Mouse (Mus musculus): ENCODE measurements around the gene Vps45. TPM values are rescaled to one million over a fixed set of nuclear protein-coding genes. Genes with fewer than 3 reads are reported as not detected.

Vps45 gene
- 10 to 100 TPM; 13.5 to 17.9 TPM for total RNA-seq (2023)

GRCm38 (mm10) chr3:96058231-96058896 lies at the start of gene Vps45:
Vps45 (minus strand) TSS chr3:96058466.

DNA sequence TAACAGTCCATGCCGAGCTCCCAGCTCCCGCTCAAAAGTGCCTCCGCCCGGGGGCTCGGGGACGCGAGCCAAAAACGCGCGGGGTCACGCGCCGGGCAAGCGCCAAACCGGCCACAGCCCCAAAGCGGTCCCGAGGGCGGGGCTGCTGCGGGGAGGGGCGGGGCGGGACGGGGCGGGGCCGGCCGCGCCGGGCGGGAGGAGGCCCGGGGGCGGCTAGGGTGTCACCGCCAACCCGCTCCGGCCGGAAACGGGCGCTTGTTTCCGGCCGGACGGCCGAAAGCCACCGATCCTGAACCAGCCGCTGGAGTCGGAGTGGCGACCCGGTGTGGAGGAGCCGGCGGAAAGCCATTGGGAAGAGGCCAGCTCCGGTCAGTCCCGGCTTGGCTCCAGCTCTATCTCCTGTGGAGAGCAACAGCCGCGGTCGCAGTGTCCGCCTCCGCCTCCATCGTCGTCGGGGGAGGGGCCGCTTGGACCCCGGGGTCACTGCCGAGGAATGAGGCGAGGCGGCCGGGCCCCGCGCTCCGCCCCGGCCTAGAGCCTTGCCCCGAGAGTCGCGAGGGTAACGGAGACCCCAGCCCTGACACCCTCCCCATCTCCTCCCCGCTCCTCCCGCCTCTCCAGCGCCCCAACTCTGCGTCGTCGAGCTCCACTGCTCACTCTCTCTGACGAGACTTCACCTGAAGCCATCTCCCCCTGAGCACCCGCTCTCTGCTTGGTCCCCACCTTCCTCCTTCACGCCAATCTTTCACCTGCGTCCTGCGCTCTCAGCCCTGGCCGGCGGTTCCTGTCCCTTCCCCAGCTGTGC lies 46.2 kb upstream of the Vps45 start, which contains the start of gene Otud7b:
Gene Otud7b, plus strand, starts transcription at position 267 of the 805 bp plus-strand sequence.

DNA sequence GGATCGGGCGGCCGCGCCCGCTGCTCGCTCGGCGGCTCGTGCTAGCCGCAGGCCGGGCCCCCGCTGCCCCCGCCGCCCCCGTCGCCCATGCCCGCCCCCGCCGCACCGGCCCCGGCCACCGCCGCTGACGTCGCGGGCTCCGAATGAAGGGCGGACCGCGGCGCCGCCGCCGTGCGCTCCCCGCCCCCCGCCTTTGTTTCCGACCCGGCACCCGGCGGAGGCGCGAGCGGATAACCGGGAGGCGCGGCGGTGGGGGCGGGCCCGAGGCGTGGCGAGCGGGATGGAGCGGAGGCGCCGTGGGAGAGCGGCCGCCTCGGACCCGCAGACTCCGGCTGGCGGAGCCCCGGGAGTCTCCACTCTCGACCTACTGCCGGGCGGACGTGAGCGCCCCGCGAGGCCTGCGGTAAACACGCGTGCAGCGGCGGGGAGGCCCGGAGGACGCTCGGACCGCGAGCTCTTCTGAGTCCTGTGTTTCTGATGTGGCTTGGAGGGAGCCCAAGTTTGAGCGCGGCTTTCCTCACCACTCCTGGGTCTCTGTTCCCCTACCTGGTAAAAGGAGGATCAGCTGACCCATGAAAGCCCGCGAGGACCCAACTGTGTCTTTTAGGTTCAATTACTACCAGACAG lies 62.4 kb downstream of the Vps45 start, which contains the start of gene Plekho1:
Gene Plekho1, minus strand, starts transcription at position 200 of the 627 bp plus-strand sequence.

Other genes starting within 250 kb of the Vps45 start
- gene Rprd2, start 239.6 kb downstream of the Vps45 start, total RNA-seq (2023) = 10 to 100 TPM; 45.9 to 48.8 TPM
- gene Prpf3, start 202.6 kb downstream of the Vps45 start, total RNA-seq (2023) = 10 to 100 TPM; 33.6 to 33.7 TPM
- 100 to 1,000 TPM; 115 to 123 TPM for gene Mrps21, start 186.9 kb downstream of the Vps45 start, total RNA-seq (2023)
- gene Ciart, start 176.2 kb downstream of the Vps45 start, total RNA-seq (2023) = 10 to 100 TPM in 1 of 2 experiments, 1 to 10 TPM in 1; 9.0 to 13.0 TPM
- gene BC028528, start 166.5 kb downstream of the Vps45 start, total RNA-seq (2023) = 10 to 100 TPM; 35.1 to 40.1 TPM
- 10 to 100 TPM; 58.8 to 65.3 TPM for gene Aph1a, start 164.5 kb downstream of the Vps45 start, total RNA-seq (2023)
- gene Car14, start 153.8 kb downstream of the Vps45 start, total RNA-seq (2023) = not detected
- gene Anp32e, start 129.2 kb downstream of the Vps45 start, total RNA-seq (2023) = 100 to 1,000 TPM in 1 of 2 experiments, 10 to 100 TPM in 1; 93.6 to 104 TPM
- gene Plekho1, start 62.5 kb downstream of the Vps45 start, total RNA-seq (2023) = 10 to 100 TPM; 51.4 to 57.8 TPM
- gene Otud7b, start 46.1 kb upstream of the Vps45 start, total RNA-seq (2023) = 10 to 100 TPM; 15.9 to 17.8 TPM
- gene Mtmr11, start 103.5 kb upstream of the Vps45 start, total RNA-seq (2023) = not detected
- 10 to 100 TPM; 39.0 to 40.5 TPM for gene Sf3b4, start 113.9 kb upstream of the Vps45 start, total RNA-seq (2023)
- under 1 TPM; 0.42 to 0.75 TPM for gene Sv2a, start 122.7 kb upstream of the Vps45 start, total RNA-seq (2023)
- gene Bola1, start 161.2 kb upstream of the Vps45 start, total RNA-seq (2023) = 10 to 100 TPM in 1 of 2 experiments, 1 to 10 TPM in 1; 5.7 to 11.1 TPM
- gene Hist2h2ab, start 161.4 kb upstream of the Vps45 start, total RNA-seq (2023) = 10 to 100 TPM; 20.9 to 23.1 TPM
- gene Hist2h2ac, start 162.4 kb upstream of the Vps45 start, total RNA-seq (2023) = 100 to 1,000 TPM; 424 to 490 TPM
- gene Hist2h2be, start 162.7 kb upstream of the Vps45 start, total RNA-seq (2023) = 1 to 10 TPM; 3.7 to 6.5 TPM
- gene Hist2h3c2, start 180.7 kb upstream of the Vps45 start, total RNA-seq (2023) = 100 to 1,000 TPM; 496 to 503 TPM
- 1,000 to 10,000 TPM; 3,196 to 3,522 TPM for gene Hist2h2aa2, start 181.8 kb upstream of the Vps45 start, total RNA-seq (2023)
- gene Hist2h2aa1, start 187.0 kb upstream of the Vps45 start, total RNA-seq (2023) = 10 to 100 TPM in 1 of 2 experiments, 1 to 10 TPM in 1; 6.3 to 13.0 TPM
- gene Hist2h3c1, start 188.2 kb upstream of the Vps45 start, total RNA-seq (2023) = not detected
- gene Hist2h4, start 204.8 kb upstream of the Vps45 start, total RNA-seq (2023) = 100 to 1,000 TPM; 251 to 296 TPM
- 1,000 to 10,000 TPM; 2,401 to 2,465 TPM for gene Hist2h3b, start 210.2 kb upstream of the Vps45 start, total RNA-seq (2023)
- 1,000 to 10,000 TPM; 1,933 to 2,040 TPM for gene Hist2h2bb, start 211.3 kb upstream of the Vps45 start, total RNA-seq (2023)
- 1 to 10 TPM; 3.4 to 4.2 TPM for gene Fcgr1, start 235.5 kb upstream of the Vps45 start, total RNA-seq (2023)